Comparison of ENCODE assay signal across 20 mouse cellular contexts in the genomic region with DNA sequence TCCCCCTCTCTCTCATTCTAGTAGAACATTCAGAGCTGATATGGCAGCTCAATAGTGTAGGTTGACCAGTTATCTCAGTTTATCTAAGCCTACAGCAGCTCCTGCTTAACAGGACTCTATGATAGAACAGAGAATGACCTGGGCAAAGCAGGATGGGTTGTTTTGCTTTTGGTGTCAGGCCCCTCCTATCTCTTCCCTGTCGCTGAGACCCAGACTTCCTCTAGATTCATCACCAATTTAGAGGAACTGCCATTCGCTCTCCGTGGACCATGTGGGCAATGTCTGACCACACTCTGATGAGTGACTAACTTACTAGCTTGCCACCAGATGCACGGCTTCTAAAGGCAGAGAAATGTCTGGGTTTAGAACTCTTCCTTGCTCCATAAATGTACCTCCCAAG. TPM values are rescaled to one million over a fixed set of nuclear protein-coding genes. Genes with fewer than 3 reads are reported as not detected.
A peak's percentile ranks its signal among the peaks of the same experiment; 100 is the strongest.
DNase-seq lines count a peak whose midpoint lies in the region; ATAC-seq lines count a peak whose summit lies in the region.
"Had no signal": no experiment of that assay in that cellular context is flagged by ENCODE, and none has a peak within 500 bp of the region (broad histone marks: within the 10 kb centered on the region; RNA-seq: fewer than 3 reads in every experiment).

No protein-coding gene starts in this region.

- H3K27ac ChIP-seq in liver, embryonic 13.5 days: no peak overlapping the region
- no peak overlapping the region for H3K27ac ChIP-seq in embryonic facial prominence, embryonic 10.5 days (replicated peaks)
- H3K27ac ChIP-seq: embryonic facial prominence, embryonic 13.5 days; forebrain, embryonic 15.5 days; heart, embryonic 10.5 days; hindbrain, embryonic 13.5 days; midbrain, embryonic 10.5 days; neural tube, embryonic 12.5 days had no signal

- H3K27me3 ChIP-seq in liver, embryonic 13.5 days: no peaks in the 10 kb centered on the region
- H3K27me3 ChIP-seq in embryonic facial prominence, embryonic 10.5 days (replicated peaks; ENCODE audit: low read depth, poor library complexity, severe bottlenecking): no peaks in the 10 kb centered on the region
- H3K27me3 ChIP-seq: embryonic facial prominence, embryonic 13.5 days; forebrain, embryonic 15.5 days; hindbrain, embryonic 13.5 days; neural tube, embryonic 12.5 days had no signal

- DNase-seq in 416B (ENCODE audit: low read depth) (peak; percentile 89), MEL-GATA-1-ER (ENCODE audit: extremely low read depth, low read depth) (peak; percentile 60)
- no peak for DNase-seq in liver, embryonic 13.5 days
- DNase-seq in embryonic facial prominence, embryonic 10.5 days (ENCODE audit: low spot score): no peak
- DNase-seq in B cell, adult 2 months: no peak
- no peak for DNase-seq in adrenal gland, postnatal 25 days
- DNase-seq: cerebellum, adult 8-10 months; gastrocnemius, postnatal 36 days; heart, postnatal 10 days; kidney, adult 2 months; kidney, postnatal 14 days; left cerebral cortex, postnatal 4 days had no signal

- no peak overlapping the region for H3K4me3 ChIP-seq in liver, embryonic 13.5 days (replicated peaks)
- H3K4me3 ChIP-seq in embryonic facial prominence, embryonic 10.5 days: no peak overlapping the region
- H3K4me3 ChIP-seq: embryonic facial prominence, embryonic 13.5 days; forebrain, embryonic 15.5 days; heart, embryonic 10.5 days; hindbrain, embryonic 13.5 days; midbrain, embryonic 10.5 days; neural tube, embryonic 12.5 days had no signal

- H3K9ac ChIP-seq in liver, embryonic 13.5 days: no peak overlapping the region
- H3K9ac ChIP-seq: embryonic facial prominence, embryonic 13.5 days; forebrain, embryonic 15.5 days; hindbrain, embryonic 13.5 days; neural tube, embryonic 12.5 days had no signal

- no peak overlapping the region for H3K4me2 ChIP-seq in liver, embryonic 13.5 days
- H3K4me2 ChIP-seq: embryonic facial prominence, embryonic 13.5 days; forebrain, embryonic 15.5 days; hindbrain, embryonic 13.5 days; neural tube, embryonic 12.5 days had no signal

- H3K4me1 ChIP-seq in liver, embryonic 13.5 days (replicated peaks): peaks cover 10% of the 10 kb centered on the region; the same call in 1 of the 2 replicates
- H3K4me1 ChIP-seq in embryonic facial prominence, embryonic 10.5 days: no peaks in the 10 kb centered on the region
- H3K4me1 ChIP-seq: embryonic facial prominence, embryonic 13.5 days; forebrain, embryonic 15.5 days; hindbrain, embryonic 13.5 days; midbrain, embryonic 10.5 days; neural tube, embryonic 12.5 days had no signal

- peak; percentile 41; the same call in 1 of the 2 replicates for ATAC-seq in liver, embryonic 13.5 days (ENCODE audit: low read depth)
- ATAC-seq in megakaryocyte-erythroid progenitor cell, adult 5-6 weeks (replicated peaks; ENCODE audit: low FRiP score, low TSS enrichment, poor library complexity, severe bottlenecking): peak; percentile 37; the same call in 1 of the 2 replicates
- ATAC-seq: forebrain, embryonic 15.5 days; inflammation-experienced regulatory T-cells, adult 6 months had no signal

- no peaks in the 10 kb centered on the region for H3K36me3 ChIP-seq in liver, embryonic 13.5 days
- H3K36me3 ChIP-seq in embryonic facial prominence, embryonic 10.5 days (replicated peaks): no peaks in the 10 kb centered on the region
- H3K36me3 ChIP-seq: forebrain, embryonic 15.5 days; heart, embryonic 10.5 days; hindbrain, embryonic 13.5 days; midbrain, embryonic 10.5 days; neural tube, embryonic 12.5 days had no signal

- H3K9me3 ChIP-seq in liver, embryonic 13.5 days (replicated peaks): no peaks in the 10 kb centered on the region
- no peaks in the 10 kb centered on the region for H3K9me3 ChIP-seq in embryonic facial prominence, embryonic 10.5 days
- H3K9me3 ChIP-seq: embryonic facial prominence, embryonic 13.5 days; forebrain, embryonic 15.5 days; heart, embryonic 10.5 days; hindbrain, embryonic 13.5 days; midbrain, embryonic 10.5 days; neural tube, embryonic 12.5 days had no signal

- WGBS in liver, embryonic 13.5 days (ENCODE audit: insufficient replicate concordance): 21% methylated on average over 4 of the region's 4 CpGs
- WGBS in embryonic facial prominence, embryonic 10.5 days: 88% methylated on average over 4 of the region's 4 CpGs

RNA-seq across cellular contexts. Expression of a gene that starts 28.0 kb away (rescaled TPM):
- 15.2 and 15.5 TPM in 2 replicates for polyA plus RNA-seq in liver, embryonic 13.5 days (2015; fragmentation: Nextera tagmentation; extraction: Ambion mirVana)
- 0.94 and 2.5 TPM in 2 replicates for total RNA-seq in megakaryocyte-erythroid progenitor cell, adult 5-6 weeks (2014; fragmentation: Nextera tagmentation)
- total RNA-seq in megakaryocyte-erythroid progenitor cell, adult 5-6 weeks (2017): 1.8 and 2.5 TPM in 2 replicates
- 49.3 and 50.7 TPM in 2 replicates for polyA plus RNA-seq in embryonic facial prominence, embryonic 10.5 days (2016; fragmentation: Nextera tagmentation; extraction: Ambion mirVana)
- total RNA-seq in adrenal gland, postnatal 25 days (2021): 2.0 TPM in 2 replicates

Comparison
In these comparisons a context has a peak if more than half of its experiments do, and no peak if none do; other contexts are left out.
1. DNase-seq: peak in 416B (single experiment) and MEL-GATA-1-ER (single experiment); none in liver, embryonic 13.5 days (single experiment), embryonic facial prominence, embryonic 10.5 days (single experiment), B cell, adult 2 months (0 of 2) and adrenal gland, postnatal 25 days (single experiment).